Mouse (Mus musculus) neural tube, embryonic 14.5 days (tissue): ENCODE results near the gene Rab29. TPM values are rescaled to one million over a fixed set of nuclear protein-coding genes. Genes with fewer than 3 reads are reported as not detected.

Experiments
- polyA plus RNA-seq: library from polyadenylated mRNA; unstranded; fragments of >200 nt; fragmentation: Nextera tagmentation; extraction: Ambion mirVana; gene quantifications from 2 replicates; pipeline ENCODE4 v1.2.1, GENCODE M21; 2014

Gene Rab29
- polyA plus RNA-seq, 1 experiment from 2014 or later: 3.3 TPM

Other genes with a start within 250 kb of the Rab29 start
- not detected in 2 replicates for gene Ctse, start 228.9 kb upstream of the Rab29 start, polyA plus RNA-seq
- gene Rab7b, start 178.5 kb upstream of the Rab29 start, polyA plus RNA-seq: 0.48 and 1.0 TPM in 2 replicates
- 0.04 TPM in 1 of 2 replicates, not detected in the other for gene Slc26a9, start 123.2 kb upstream of the Rab29 start, polyA plus RNA-seq
- gene Pm20d1, start 69.8 kb upstream of the Rab29 start, polyA plus RNA-seq: 0.08 and 0.37 TPM in 2 replicates
- 7.8 and 15.7 TPM in 2 replicates for gene Slc41a1, start 39.7 kb upstream of the Rab29 start, polyA plus RNA-seq
- gene Nucks1, start 43.3 kb downstream of the Rab29 start, polyA plus RNA-seq: 39.8 and 40.3 TPM in 2 replicates
- 0.66 and 3.4 TPM in 2 replicates for gene Slc45a3, start 95.7 kb downstream of the Rab29 start, polyA plus RNA-seq
- 13.8 and 16.2 TPM in 2 replicates for gene Elk4, start 140.4 kb downstream of the Rab29 start, polyA plus RNA-seq
- 8.5 and 9.4 TPM in 2 replicates for gene Mfsd4a, start 200.8 kb downstream of the Rab29 start, polyA plus RNA-seq